Comparison of ENCODE assay signal across 24 mouse cellular contexts in genomic region chr11:65101206-65101605, GRCm38 (mm10). TPM values are rescaled to one million over a fixed set of nuclear protein-coding genes. Genes with fewer than 3 reads are reported as not detected.
DNase-seq lines count a peak whose midpoint lies in the region; ATAC-seq and TF ChIP-seq lines count a peak whose summit lies in the region.
"Had no signal": no experiment of that assay in that cellular context is flagged by ENCODE, and none has a peak within 500 bp of the region (broad histone marks: within the 10 kb centered on the region; RNA-seq: fewer than 3 reads in every experiment).

No protein-coding gene starts in this region.

- no peaks in the 10 kb centered on the region for H3K9me3 ChIP-seq in hindbrain, postnatal 0 days (ENCODE audit: low read length)
- H3K9me3 ChIP-seq in hindbrain, embryonic 11.5 days (ENCODE audit: control insufficient read depth, low read length) = no peaks in the 10 kb centered on the region
- no peaks in the 10 kb centered on the region for H3K9me3 ChIP-seq in embryonic facial prominence, embryonic 10.5 days
- H3K9me3 ChIP-seq: forebrain, embryonic 13.5 days; heart, embryonic 12.5 days had no signal

- no peak for ATAC-seq in hindbrain, postnatal 0 days
- ATAC-seq in hindbrain, embryonic 11.5 days (ENCODE audit: low FRiP score) = no peak
- ATAC-seq: forebrain, embryonic 13.5 days; forebrain, postnatal 0 days; hindbrain, embryonic 16.5 days had no signal

- H3K9ac ChIP-seq in hindbrain, postnatal 0 days (replicated peaks; ENCODE audit: low read length) = no peak overlapping the region
- H3K9ac ChIP-seq in hindbrain, embryonic 11.5 days (ENCODE audit: low read depth, low read length) = no peak overlapping the region
- H3K9ac ChIP-seq: forebrain, embryonic 13.5 days; forebrain, postnatal 0 days; heart, embryonic 12.5 days had no signal

- H3K4me1 ChIP-seq in hindbrain, postnatal 0 days (ENCODE audit: insufficient read depth, low read length) = no peaks in the 10 kb centered on the region
- no peaks in the 10 kb centered on the region for H3K4me1 ChIP-seq in hindbrain, embryonic 11.5 days (replicated peaks; ENCODE audit: control insufficient read depth, insufficient read depth, low read length)
- H3K4me1 ChIP-seq in embryonic facial prominence, embryonic 10.5 days = no peaks in the 10 kb centered on the region
- H3K4me1 ChIP-seq: forebrain, embryonic 13.5 days had no signal

- no peaks in the 10 kb centered on the region for H3K27me3 ChIP-seq in hindbrain, postnatal 0 days (ENCODE audit: insufficient read depth, low read length)
- no peaks in the 10 kb centered on the region for H3K27me3 ChIP-seq in hindbrain, embryonic 11.5 days (ENCODE audit: control insufficient read depth, insufficient read depth, low read length)
- no peaks in the 10 kb centered on the region for H3K27me3 ChIP-seq in embryonic facial prominence, embryonic 10.5 days (replicated peaks; ENCODE audit: low read depth, poor library complexity, severe bottlenecking)
- H3K27me3 ChIP-seq: forebrain, embryonic 13.5 days; heart, embryonic 12.5 days had no signal

- no peaks in the 10 kb centered on the region for H3K36me3 ChIP-seq in hindbrain, postnatal 0 days (ENCODE audit: insufficient read depth, low read length)
- H3K36me3 ChIP-seq in hindbrain, embryonic 11.5 days (ENCODE audit: control insufficient read depth, insufficient read depth, low read length) = no peaks in the 10 kb centered on the region
- no peaks in the 10 kb centered on the region for H3K36me3 ChIP-seq in embryonic facial prominence, embryonic 10.5 days (replicated peaks)
- H3K36me3 ChIP-seq: heart, embryonic 12.5 days had no signal

- WGBS in hindbrain, postnatal 0 days = 75% methylated on average over 11 of the region's 11 CpGs
- WGBS in hindbrain, embryonic 11.5 days = 83% methylated on average over 11 of the region's 11 CpGs
- WGBS in embryonic facial prominence, embryonic 10.5 days = 82% methylated on average over 11 of the region's 11 CpGs

- H3K27ac ChIP-seq in hindbrain, postnatal 0 days = peak overlapping the region; percentile 57; the same call in 1 of the 2 replicates
- H3K27ac ChIP-seq in hindbrain, embryonic 11.5 days (ENCODE audit: low read depth, low read length) = no peak overlapping the region
- H3K27ac ChIP-seq in embryonic facial prominence, embryonic 10.5 days (replicated peaks) = no peak overlapping the region
- H3K27ac ChIP-seq: forebrain, embryonic 13.5 days; gastrocnemius, adult 2 months had no signal

- H3K4me3 ChIP-seq in hindbrain, postnatal 0 days (ENCODE audit: low read length) = no peak overlapping the region
- H3K4me3 ChIP-seq in hindbrain, embryonic 11.5 days (ENCODE audit: low read depth, low read length) = no peak overlapping the region
- no peak overlapping the region for H3K4me3 ChIP-seq in embryonic facial prominence, embryonic 10.5 days
- H3K4me3 ChIP-seq: forebrain, embryonic 13.5 days; gastrocnemius, adult 2 months; heart, embryonic 12.5 days had no signal

- DNase-seq in heart, adult 11 months = peak; percentile 82
- DNase-seq in heart, adult 9 months (ENCODE audit: low spot score in 2 of 2) = no peak
- DNase-seq in hindbrain, postnatal 0 days (ENCODE audit: low spot score) = no peak
- no peak for DNase-seq in hindbrain, embryonic 11.5 days (ENCODE audit: low spot score)
- peak; percentile 70 for DNase-seq in brain, adult 2 months (ENCODE audit: low read depth, low spot score)
- DNase-seq in embryonic facial prominence, embryonic 10.5 days (ENCODE audit: low spot score) = peak; percentile 6
- DNase-seq in adrenal gland, postnatal 14 days = no peak
- DNase-seq: adrenal gland, adult 2 months; adrenal gland, postnatal 36 days; cerebellum, adult 11 months; cerebellum, adult 9-10 months; cerebellum, postnatal 36 days; forebrain, postnatal 0 days; gastrocnemius, adult 2 months; gastrocnemius, postnatal 25 days; heart, adult 18-20 months; kidney, adult 11 months; kidney, adult 9 months had no signal

- TF ChIP-seq CTCF in hindbrain, postnatal 0 days (IDR thresholded peaks at IDR 0.05; ENCODE audit: low read depth) = no peak

- no peak overlapping the region for H3K4me2 ChIP-seq in hindbrain, postnatal 0 days (ENCODE audit: low read depth, low read length)
- no peak overlapping the region for H3K4me2 ChIP-seq in hindbrain, embryonic 11.5 days (replicated peaks; ENCODE audit: low read depth, low read length)
- H3K4me2 ChIP-seq: forebrain, embryonic 13.5 days; heart, embryonic 12.5 days had no signal

RNA-seq across cellular contexts. Expression of gene 1700086D15Rik, which starts 58.5 kb away (rescaled TPM):
- total RNA-seq in hindbrain, postnatal 0 days (2014; rRNA removed) = 0.94 and 3.2 TPM in 2 replicates
- 0.39 and 0.59 TPM in 2 replicates for polyA plus RNA-seq in hindbrain, postnatal 0 days (2015; fragmentation: Nextera tagmentation; extraction: Ambion mirVana)
- polyA plus RNA-seq in hindbrain, embryonic 11.5 days (2014; fragmentation: Nextera tagmentation; extraction: Ambion mirVana) = 0.18 TPM in 1 of 2 replicates, not detected in the other
- polyA plus RNA-seq in embryonic facial prominence, embryonic 10.5 days (2016; fragmentation: Nextera tagmentation; extraction: Ambion mirVana) = 0.23 TPM in 1 of 2 replicates, not detected in the other
- 0.34 and 0.63 TPM in 2 replicates for total RNA-seq in adrenal gland, postnatal 14 days (2021)
- total RNA-seq: adrenal gland, adult 2 months; gastrocnemius, postnatal 25 days; heart, adult 18-20 months; hematopoietic stem cell, adult 5-6 weeks had no signal
- polyA plus RNA-seq: adrenal gland, adult 2 months; embryonic facial prominence, embryonic 14.5 days; forebrain, embryonic 13.5 days; intestine, embryonic 14.5 days had no signal

Comparison
In these comparisons a context has a peak if more than half of its experiments do, and no peak if none do; other contexts are left out.
1. DNase-seq: peak in heart, adult 11 months (single experiment), brain, adult 2 months (single experiment) and embryonic facial prominence, embryonic 10.5 days (single experiment); none in heart, adult 9 months (0 of 2), hindbrain, postnatal 0 days (single experiment), hindbrain, embryonic 11.5 days (single experiment) and adrenal gland, postnatal 14 days (single experiment).